11 mouse cellular contexts compared by ENCODE assay signal in genomic region chr16:89517635-89518034, GRCm38 (mm10). TPM values are rescaled to one million over a fixed set of nuclear protein-coding genes. Genes with fewer than 3 reads are reported as not detected.
DNase-seq lines count a peak whose midpoint lies in the region; ATAC-seq and TF ChIP-seq lines count a peak whose summit lies in the region.
"Had no signal": no experiment of that assay in that cellular context is flagged by ENCODE, and none has a peak within 500 bp of the region (broad histone marks: within the 10 kb centered on the region; RNA-seq: fewer than 3 reads in every experiment).

No protein-coding gene starts in this region.

- no peak overlapping the region for H3K4me2 ChIP-seq in lung, embryonic 14.5 days

- H3K36me3 ChIP-seq in lung, embryonic 14.5 days (ENCODE audit: insufficient read depth), result no peaks in the 10 kb centered on the region

- no peak for TF ChIP-seq POLR2A in cortical plate, adult 2 months (IDR thresholded peaks at IDR 0.05; ENCODE audit: extremely low read depth, insufficient read depth, low read length)

- no peaks in the 10 kb centered on the region for H3K27me3 ChIP-seq in lung, embryonic 14.5 days (ENCODE audit: insufficient read depth, low read length)
- H3K27me3 ChIP-seq: CH12.LX; megakaryocyte, embryonic 14.5 days had no signal

- H3K27ac ChIP-seq in gastrocnemius, adult 2 months, result no peak overlapping the region
- H3K27ac ChIP-seq in cortical plate, adult 2 months (ENCODE audit: insufficient read depth, low read length), result no peak overlapping the region
- no peak overlapping the region for H3K27ac ChIP-seq in lung, embryonic 14.5 days (ENCODE audit: low read depth)

- H3K4me3 ChIP-seq in gastrocnemius, adult 2 months, result no peak overlapping the region
- H3K4me3 ChIP-seq in cortical plate, adult 2 months (ENCODE audit: insufficient read depth, low read length), result no peak overlapping the region
- no peak overlapping the region for H3K4me3 ChIP-seq in lung, embryonic 14.5 days (ENCODE audit: low read depth, low read length)
- H3K4me3 ChIP-seq: megakaryocyte, embryonic 14.5 days had no signal

- H3K9me3 ChIP-seq in lung, embryonic 14.5 days (ENCODE audit: low read depth, low read length), result no peaks in the 10 kb centered on the region

- intact Hi-C loops in gastrocnemius, adult 2 months (cut with DNase I), result no loop called here
- intact Hi-C loops in gastrocnemius, postnatal 36 days (cut with DNase I), result no loop called here

- WGBS in lung, embryonic 14.5 days, result 56% methylated on average over 9 of the region's 9 CpGs

- peak; percentile 44; the same call in 1 of the 2 replicates for ATAC-seq in lung, embryonic 14.5 days (ENCODE audit: insufficient read depth)

- DNase-seq in gastrocnemius, adult 2 months, result peak; percentile 29
- DNase-seq in gastrocnemius, postnatal 36 days, result no peak
- peak; percentile 43 to 46 for DNase-seq in right cerebral cortex, adult 2 months (ENCODE audit: low spot score in 2 of 2)
- no peak for DNase-seq in right cerebral cortex, postnatal 25 days
- DNase-seq in kidney, adult 18-20 months, result peak; percentile 42
- peak; percentile 68 for DNase-seq in lung, embryonic 14.5 days
- peak; percentile 41 for DNase-seq in thymus, postnatal 4 days

- TF ChIP-seq CTCF in gastrocnemius, adult 2 months (IDR thresholded peaks at IDR 0.05), result peak; percentile 65
- TF ChIP-seq CTCF in cortical plate, adult 2 months (IDR thresholded peaks at IDR 0.05; ENCODE audit: extremely low read depth, insufficient read depth, low read length), result peak; percentile 71
- peak; percentile 69 for TF ChIP-seq CTCF in lung, embryonic 14.5 days (IDR thresholded peaks at IDR 0.05; ENCODE audit: low read depth)

- H3K4me1 ChIP-seq in cortical plate, adult 2 months (ENCODE audit: control insufficient read depth, insufficient read depth, low read length), result no peaks in the 10 kb centered on the region
- no peaks in the 10 kb centered on the region for H3K4me1 ChIP-seq in lung, embryonic 14.5 days (ENCODE audit: insufficient read depth)
- H3K4me1 ChIP-seq: megakaryocyte, embryonic 14.5 days had no signal

- H3K9ac ChIP-seq in lung, embryonic 14.5 days, result no peak overlapping the region

RNA-seq across cellular contexts. Expression of gene Krtap7-1, which starts 9.5 kb away (rescaled TPM):
- total RNA-seq in gastrocnemius, adult 2 months (2021), result not detected
- total RNA-seq in gastrocnemius, postnatal 36 days (2021), result not detected
- not detected in 2 replicates for polyA plus RNA-seq in cortical plate, adult 2 months (2012; rRNA removed)
- not detected in 2 replicates for polyA plus RNA-seq in lung, embryonic 14.5 days (2014; fragmentation: Nextera tagmentation; extraction: Ambion mirVana)
- total RNA-seq: CH12.LX had no signal
- polyA plus RNA-seq: gonadal fat pad, adult 2 months had no signal

RNA-seq across cellular contexts. Expression of gene Krtap8-1, which starts 29.9 kb away (rescaled TPM):
- not detected for total RNA-seq in gastrocnemius, adult 2 months (2021)
- not detected for total RNA-seq in gastrocnemius, postnatal 36 days (2021)
- not detected in 2 replicates for polyA plus RNA-seq in cortical plate, adult 2 months (2012; rRNA removed)
- polyA plus RNA-seq in lung, embryonic 14.5 days (2014; fragmentation: Nextera tagmentation; extraction: Ambion mirVana), result not detected in 2 replicates
- total RNA-seq: CH12.LX had no signal
- polyA plus RNA-seq: gonadal fat pad, adult 2 months had no signal

RNA-seq across cellular contexts. Expression of gene Krtap11-1, which starts 53.3 kb away (rescaled TPM):
- total RNA-seq in gastrocnemius, adult 2 months (2021), result not detected
- total RNA-seq in gastrocnemius, postnatal 36 days (2021), result not detected
- polyA plus RNA-seq in cortical plate, adult 2 months (2012; rRNA removed), result not detected in 2 replicates
- polyA plus RNA-seq in lung, embryonic 14.5 days (2014; fragmentation: Nextera tagmentation; extraction: Ambion mirVana), result not detected in 2 replicates
- total RNA-seq: CH12.LX had no signal

Comparison
In these comparisons a context has a peak if more than half of its experiments do, and no peak if none do; other contexts are left out.
1. DNase-seq: peak in gastrocnemius, adult 2 months (single experiment), right cerebral cortex, adult 2 months (2 of 2), kidney, adult 18-20 months (single experiment), lung, embryonic 14.5 days (single experiment) and thymus, postnatal 4 days (single experiment); none in gastrocnemius, postnatal 36 days (0 of 2) and right cerebral cortex, postnatal 25 days (single experiment).
2. Peak in every context shown above with its lines, with median percentiles within 50 percentile points of each other: CTCF ChIP-seq.